Mouse (Mus musculus): ENCODE measurements around the gene Ell3. TPM values are rescaled to one million over a fixed set of nuclear protein-coding genes. Genes with fewer than 3 reads are reported as not detected.
A peak's percentile ranks its signal among the peaks of the same experiment; 100 is the strongest.

Gene Ell3
- total RNA-seq, 2 experiments from 2014 or later = not detected

DNA sequence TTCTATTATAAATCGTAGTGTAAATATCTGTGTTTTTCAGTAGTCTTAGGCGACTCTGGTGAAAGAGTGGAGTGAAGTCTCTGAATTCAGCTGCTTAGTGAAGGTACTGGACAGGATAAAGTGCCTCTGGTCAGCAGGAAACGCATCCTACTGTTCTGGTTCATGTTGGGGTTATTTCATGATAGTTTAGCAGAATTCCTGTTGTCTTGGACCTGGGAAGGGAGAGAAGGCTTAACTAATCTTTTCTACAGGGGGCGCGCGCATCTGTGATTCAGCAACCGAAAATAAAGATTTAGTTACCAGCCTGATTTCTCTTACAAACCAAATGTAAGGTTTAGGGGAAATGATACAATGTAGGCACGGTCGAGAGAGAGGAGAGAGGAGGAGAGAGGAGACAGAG, 4.1 kb upstream of the Ell3 start:
- peak; percentile 57 for DNase-seq (ENCODE audit: low spot score)

DNA sequence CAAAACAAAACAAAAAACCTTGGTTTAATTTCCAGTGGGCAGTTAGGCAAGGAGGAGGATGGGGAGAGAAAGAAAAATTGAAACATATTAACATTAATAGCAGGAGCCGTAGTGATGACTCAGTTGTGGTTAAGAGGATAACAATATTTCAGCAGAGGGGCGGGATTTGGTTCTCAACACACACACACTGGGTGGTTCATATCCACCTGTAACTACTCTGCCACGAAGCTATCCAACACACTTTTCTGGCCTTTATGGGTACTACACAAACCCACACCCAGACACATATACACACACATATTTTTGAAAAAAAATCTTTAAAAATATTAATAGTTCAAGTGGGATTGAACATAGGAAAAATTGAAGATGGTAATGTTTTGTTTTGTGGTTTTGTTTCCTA, 2.9 kb upstream of the Ell3 start:
- no peak for DNase-seq (ENCODE audit: low spot score)

DNA sequence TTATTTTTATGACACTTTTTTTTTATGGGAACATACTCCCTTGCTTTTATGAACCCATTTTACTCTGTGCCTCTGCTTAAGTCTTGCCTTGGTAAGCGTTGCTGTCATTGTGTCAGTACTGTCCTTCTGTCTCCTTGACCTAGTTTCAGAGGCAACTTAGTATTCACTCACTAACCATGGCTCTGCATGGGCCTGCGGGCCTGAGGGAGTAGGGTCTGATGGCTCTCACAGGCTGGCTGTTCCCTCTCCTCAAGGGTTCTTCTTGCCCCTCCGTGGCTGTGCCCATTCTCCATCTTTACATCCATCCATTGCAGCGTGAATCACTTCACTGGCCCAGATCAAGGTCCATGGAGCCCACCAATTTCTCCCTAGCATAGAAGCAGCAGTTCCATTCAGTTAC, 2.4 kb upstream of the Ell3 start:
- no peak for DNase-seq (ENCODE audit: low spot score)

DNA sequence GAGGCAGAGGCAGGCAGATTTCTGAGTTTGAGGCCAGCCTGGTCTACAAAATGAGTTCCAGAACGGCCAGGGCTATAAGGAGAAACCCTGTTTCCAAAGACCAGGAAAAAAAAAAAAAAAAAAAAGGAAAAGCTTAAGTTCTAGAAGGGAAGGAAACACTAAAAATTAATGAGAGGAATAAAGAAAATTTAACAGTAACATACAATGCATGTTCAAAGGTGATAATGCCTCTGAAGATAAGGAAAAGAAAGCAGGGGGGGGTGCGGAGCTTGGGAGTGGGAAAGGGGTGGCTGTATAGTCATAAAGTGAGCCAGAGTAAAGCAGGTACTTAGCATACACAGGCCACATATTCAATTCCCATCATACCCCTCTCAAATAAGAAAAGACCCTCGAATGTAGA, 1.0 kb upstream of the Ell3 start:
- no peak for DNase-seq (ENCODE audit: low spot score)

DNA sequence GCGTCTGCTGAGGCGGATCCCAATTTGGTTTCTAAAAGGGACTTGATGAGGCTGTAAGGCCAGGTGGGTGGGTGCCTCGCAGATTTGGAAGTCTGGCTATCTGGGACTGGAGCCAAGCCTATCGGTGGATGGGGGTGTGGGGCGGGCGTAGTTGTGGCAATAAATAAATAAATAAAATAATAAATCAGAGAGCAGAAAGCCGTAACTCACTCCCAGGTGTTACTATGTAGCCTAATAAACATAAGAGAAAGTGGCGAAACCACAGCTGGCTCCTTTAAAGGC, 1.1 kb downstream of the Ell3 start:
- DNase-seq (ENCODE audit: low spot score) = no peak

DNA sequence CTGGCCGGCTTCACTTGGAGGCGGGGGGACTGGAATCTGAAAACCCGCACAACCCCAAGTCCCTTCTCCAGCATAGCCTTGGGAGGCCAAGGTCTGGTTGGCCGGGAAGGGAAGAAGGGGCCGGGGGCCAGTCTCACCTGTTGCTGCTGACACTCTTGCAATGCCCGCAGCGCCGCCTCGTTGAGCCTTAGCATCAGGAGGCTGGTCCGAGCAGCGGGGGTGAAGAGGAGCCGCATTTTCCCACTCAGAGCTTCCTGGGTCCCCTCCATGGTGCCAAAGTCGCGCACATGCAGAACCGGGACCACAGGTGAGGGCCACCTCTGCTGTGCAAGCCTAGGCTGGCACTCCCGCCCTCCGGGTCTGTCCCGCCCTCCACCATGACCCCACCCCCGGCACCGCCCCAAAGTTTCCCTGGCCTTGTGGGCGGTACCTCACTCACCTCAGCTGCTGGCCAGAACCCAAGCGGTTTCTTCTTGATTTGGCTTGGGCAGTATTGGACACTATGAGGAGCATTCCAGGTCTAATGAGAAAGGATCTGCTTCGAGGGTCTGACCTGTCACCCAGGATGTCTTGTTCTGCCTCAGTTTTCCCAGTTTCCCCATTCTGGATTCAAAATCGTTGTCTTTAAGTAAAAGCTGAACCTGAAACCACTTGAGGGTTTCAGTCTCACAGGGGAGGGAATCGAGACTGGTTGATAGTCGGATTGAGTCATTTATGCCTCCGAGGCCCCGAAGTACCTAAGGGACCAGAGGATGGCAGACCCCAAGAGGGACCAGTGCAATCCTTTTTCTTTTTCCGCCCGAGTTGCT, 1.6 kb downstream of the Ell3 start:
- DNase-seq (ENCODE audit: low spot score) = peak; percentile 51

DNA sequence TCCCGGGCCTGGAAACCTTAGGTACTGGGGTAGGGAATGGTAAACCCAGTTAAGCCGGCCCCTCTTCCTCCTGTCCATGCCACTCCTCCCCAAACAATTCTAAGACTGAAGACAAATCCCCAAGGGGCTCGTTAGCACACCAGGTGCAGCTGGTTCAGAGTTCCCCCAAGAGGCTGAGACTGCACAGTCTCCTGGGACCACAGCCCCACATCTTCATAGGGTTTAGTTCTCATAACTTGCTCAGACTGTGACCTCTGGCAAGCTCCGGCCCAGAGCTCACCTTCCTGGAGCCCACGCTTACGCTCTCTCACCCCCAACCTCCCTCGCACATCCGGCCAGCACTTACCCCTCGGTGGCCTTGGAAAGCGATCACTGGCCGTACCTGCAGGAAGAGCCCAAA, 2.3 kb downstream of the Ell3 start:
- no peak for DNase-seq (ENCODE audit: low spot score)

DNA sequence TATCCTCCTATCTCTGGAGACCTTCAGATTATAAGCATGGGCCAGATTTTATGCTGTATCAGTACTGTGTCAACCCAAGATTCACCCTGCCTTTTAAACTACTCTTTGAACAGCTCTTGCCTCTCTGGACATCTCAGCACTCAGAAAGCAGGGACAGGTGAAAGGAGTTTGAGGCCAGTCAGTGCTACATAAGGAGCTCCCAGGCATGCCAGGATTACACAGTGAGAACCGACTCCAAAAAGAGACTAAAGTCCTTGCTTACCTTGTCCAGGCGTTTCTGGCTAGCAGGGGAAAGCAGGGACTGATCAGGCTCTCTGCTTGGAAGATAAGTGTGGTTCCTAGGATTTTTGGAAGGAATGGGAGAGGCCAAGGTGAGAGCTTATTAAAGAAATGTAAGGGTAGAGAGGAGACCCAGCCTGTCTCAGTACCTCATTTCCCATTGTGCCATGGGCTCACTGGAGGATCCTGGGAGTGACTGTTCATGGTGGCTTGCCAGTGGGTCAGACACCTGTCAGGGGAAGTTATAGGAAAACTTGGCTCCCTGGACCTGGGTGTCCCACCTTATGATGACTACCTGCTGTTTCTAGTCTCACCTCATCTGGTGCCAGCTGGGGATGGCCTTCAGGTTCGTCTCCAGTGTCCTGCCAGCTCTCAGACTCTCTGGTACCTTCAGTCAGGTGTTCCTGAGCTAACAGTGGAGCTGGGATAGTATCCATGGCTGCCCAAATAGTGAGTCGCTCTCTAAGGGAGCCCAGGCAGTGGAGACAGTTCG, 3.1 kb downstream of the Ell3 start:
- no peak for DNase-seq (ENCODE audit: low spot score)

DNA sequence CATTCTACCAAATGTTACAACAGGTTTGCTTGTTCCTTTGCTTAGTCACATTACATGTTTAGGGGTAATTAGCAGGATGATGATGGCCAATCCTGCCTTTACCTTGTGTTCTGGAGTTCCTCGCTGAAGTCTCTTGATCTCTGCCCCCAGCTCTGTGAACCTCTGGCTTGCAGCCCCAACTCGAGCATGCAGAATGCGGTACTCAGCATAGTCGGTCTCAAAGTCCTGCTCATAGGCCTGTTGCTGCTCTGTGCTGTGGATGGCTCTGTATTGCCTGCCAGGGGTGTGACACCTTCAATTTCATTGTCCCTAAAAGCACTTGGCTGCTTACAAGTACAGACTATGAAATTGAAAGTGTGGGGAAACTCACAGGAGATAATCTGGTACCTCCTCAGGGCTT, 4.3 kb downstream of the Ell3 start:
- DNase-seq (ENCODE audit: low spot score) = no peak

DNA sequence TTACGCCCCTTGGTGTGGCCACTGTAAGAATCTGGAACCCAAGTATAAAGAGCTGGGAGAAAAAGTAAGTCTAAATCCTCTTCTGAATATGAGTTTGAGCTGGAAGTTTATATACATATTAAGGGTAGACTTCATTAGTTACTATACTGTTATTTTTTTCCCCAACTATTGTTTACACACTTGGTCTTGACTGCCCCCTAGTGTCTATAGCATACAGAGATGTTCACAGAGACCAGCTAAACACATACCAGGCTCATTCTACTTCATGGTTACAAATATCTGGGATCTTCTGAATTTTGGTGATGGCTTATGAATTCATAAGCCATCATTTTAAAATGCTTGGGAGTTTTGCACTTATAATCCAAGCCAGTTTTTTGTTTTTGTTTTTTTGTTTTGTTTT, 9.2 kb downstream of the Ell3 start:
- DNase-seq (ENCODE audit: low spot score) = no peak

DNA sequence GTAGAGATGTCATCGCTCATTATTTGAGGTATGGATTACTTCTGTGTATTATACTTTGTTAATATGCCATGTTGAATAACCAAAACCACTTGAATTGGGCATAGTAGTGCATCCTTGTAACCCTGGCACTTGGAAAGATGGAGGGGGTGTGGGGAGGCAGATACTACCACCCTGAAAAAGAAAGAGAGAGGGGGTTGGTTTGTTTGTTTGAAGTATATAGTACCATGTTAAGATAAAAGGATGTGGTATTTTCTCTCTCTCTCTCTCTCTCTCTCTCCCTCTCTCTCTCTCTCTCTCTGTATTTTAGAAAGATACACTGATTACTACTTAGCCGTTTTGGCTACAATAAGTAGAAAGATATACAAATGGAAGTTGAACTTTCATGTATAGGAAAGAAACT, 18.2 kb downstream of the Ell3 start:
- no peak for DNase-seq (ENCODE audit: low spot score)

DNA sequence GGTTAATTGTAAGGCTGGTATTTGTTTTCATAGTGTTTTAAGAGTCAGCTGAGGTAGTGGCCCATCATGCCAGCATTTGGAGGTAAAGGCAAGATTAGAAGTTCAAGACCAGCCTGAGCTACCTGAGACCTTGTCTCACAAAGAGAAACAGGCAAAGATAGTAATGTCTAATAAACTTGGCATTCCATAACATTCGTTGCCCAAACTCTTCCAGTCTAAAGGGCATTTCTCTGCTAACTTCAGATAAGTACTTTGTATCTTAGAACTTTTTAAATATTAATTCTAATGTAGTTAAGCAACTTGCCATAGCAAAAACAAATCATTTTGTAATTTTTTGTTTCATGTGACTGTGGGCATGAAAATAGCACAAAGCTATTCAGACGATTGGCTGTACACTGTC, 20.9 kb downstream of the Ell3 start:
- DNase-seq (ENCODE audit: low spot score) = no peak

DNA sequence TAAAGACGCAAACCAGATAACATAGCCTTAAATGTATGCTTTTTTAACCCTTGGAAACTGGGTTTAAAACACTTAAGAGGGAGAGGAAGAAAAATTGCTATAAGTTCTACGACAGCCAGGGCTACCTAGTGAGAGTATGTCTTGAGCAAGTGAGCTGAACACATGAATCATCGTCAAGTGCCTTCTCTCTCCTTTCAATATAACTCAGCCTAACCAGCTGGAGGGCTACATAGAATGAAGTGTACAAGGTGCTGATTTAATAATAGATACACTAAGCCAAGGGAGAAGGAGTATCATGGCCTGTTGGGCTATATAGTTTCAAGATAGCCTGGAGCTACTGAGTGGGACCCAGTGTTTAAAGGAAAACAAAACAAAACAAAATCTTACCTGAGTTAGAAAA, 25.6 kb downstream of the Ell3 start:
- no peak for DNase-seq (ENCODE audit: low spot score)

DNA sequence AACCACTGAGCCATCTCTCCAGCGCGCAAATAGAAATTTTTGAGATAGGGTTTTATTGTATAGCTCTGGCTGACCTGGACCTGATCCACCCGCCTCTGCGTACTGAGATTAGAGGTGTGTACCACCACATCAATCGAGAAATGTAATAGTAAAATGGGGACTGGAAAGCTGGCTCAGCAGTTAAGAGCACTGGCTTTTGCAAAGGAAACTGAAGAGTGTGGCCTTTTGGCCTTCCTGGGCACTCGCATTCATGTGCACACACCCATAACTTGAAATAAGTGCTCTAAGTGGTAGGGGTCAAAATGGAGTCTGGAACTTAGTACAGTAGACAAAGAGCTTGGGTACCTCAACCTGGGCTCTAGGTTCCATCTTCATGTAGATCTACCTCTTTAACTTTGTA, 27.7 kb downstream of the Ell3 start:
- DNase-seq (ENCODE audit: low spot score) = no peak

DNA sequence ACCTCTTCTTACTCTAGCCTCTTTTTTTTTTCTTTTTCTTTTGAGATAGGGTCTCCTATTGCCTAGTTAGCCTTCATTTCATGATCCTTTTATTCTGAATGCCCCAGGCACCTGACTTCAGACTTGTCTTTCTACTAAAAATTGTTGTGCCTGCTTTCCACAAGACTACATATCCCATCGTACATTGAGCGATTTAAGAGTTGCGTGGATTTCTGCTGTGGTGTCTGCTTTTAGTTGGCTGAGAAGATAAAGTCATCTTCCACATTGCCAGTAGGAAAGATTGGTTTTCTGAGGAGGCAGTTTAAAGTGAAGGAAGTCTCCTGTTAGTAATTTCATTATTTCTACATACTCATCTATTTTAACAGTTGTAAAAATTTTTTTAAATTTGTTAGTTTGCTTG, 28.5 kb downstream of the Ell3 start:
- DNase-seq (ENCODE audit: low spot score) = no peak

DNA sequence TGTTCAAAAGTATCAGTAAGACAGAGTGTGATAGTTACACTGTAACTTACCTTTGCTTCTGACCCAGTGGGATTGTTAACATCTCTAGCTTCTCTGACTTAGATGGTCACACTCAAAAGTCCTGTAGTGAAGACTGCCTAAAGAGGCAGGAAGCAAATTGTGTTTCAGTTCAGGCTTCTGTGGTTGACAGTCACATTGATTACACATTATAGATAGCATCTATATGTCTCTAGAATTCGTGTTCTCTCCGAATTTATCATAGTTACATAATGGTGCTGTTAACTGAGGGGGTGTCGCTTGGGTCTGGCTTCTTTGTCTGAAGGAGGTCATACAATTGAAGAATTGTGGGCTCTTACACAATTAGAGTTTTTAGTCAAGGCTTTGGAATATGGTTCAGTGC, 29.0 kb downstream of the Ell3 start:
- no peak for DNase-seq (ENCODE audit: low spot score)

DNA sequence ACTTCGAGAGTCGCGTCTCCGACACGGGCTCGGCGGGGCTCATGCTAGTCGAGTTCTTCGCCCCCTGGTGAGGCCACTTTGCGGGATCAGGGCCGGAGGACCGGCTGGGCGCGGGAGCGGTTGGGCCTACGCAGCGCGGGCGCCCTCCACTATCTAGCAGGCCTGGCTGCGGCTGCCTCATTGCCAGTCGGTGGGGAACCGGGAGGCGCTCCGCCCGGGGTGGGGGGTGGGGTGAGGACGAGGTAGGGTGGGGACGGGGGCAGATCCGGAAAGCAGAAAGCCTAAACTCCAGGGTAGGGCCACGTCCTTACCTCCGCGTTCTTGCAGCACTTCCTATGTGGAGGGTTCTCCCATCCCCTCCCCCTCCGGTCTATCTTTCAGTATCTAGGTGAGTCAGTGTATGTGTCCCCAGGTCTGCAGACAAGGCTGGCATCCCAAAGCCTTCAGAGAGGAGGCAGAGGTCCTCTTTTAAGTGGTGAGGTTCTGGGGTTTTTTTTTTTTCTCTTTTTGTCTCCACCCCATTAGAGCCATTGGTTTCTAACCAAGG, 29.9 kb downstream of the Ell3 start:
- no peak for DNase-seq (ENCODE audit: low spot score)

DNA sequence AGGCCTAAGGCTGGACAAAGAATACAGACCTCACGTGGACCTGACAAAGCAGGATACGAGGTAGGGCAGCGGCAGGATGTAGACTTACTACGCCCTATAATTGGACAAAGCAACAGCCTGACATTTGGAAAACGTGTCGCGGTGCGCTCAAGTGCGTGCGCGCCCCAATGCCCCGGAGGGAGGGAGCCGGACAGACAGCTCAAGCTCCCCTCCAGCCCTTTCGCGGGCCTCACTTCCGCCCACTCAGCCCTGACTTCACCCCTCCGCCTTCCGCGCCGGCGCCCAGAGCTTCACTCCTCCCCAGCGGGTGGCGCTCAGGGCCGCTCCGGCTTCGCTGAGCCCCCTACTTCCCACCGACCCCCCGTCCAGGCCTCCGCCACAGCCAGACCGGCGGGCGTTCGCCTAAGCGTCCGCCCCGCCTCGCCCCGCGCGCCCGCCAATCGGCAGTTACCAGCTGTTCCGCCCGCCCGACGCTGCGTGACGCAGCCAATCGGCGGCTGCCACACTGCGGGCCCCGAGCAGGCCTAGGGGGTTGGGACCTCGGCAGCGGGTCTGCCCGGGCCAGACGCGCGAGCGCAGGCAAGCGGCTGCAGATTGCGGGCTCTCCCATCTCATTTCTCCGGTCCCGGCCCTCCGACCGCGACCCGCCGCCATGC, 30.6 kb downstream of the Ell3 start, which contains the start of the genes Pdia3 and Catsper2:
Gene Pdia3, plus strand, starts transcription at position 389 of the 656 bp plus-strand sequence.
Gene Catsper2, minus strand, starts transcription at position 406 of the 656 bp plus-strand sequence.
- DNase-seq (ENCODE audit: low spot score) = peak; percentile 96

DNA sequence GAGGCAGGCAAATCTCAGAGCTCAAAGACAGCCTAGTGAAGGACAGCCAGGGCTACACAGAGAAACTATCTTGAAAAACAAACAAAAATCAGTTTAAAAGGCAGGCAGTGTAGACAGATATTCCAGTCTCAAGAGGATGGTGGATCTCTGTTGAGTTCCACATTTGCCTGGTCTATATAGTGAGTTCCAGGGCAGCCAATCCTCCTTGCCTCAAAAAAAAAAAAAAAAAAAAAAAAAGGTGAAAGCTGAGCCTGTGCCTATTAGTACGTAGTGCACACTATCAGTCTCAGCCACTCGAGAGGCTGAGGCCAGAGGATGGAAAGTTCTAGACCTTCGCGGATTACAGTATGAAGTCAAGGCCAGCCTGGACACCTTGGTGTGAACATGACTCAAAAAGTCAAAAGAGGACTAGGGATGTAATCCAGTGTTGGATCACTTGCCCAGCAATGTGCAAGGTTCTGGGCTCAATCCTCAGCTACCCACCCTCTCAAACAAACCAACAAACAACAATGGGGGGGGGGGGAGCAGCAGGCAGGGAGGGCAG, 31.2 kb downstream of the Ell3 start:
- no peak for DNase-seq (ENCODE audit: low spot score)

DNA sequence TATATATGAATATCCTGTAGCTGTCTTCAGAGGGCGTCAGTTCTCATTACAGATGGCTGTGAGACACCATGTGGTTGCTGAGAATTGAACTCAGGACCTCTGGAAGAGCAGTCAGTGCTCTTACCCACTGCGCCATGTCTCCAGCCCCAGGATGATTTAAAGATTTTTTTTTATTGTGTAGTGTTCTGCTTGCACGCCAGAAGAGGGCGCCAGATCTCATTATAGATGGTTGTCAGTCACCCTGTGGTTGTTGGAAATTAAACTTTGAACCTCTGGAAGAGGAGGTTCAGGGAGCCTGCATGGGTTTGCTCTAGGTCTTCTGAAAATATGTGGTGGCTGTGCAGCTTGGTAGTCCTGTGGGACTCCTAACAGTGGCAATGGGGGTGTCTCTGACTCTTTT, 35.9 kb downstream of the Ell3 start:
- DNase-seq (ENCODE audit: low spot score) = peak; percentile 37

DNA sequence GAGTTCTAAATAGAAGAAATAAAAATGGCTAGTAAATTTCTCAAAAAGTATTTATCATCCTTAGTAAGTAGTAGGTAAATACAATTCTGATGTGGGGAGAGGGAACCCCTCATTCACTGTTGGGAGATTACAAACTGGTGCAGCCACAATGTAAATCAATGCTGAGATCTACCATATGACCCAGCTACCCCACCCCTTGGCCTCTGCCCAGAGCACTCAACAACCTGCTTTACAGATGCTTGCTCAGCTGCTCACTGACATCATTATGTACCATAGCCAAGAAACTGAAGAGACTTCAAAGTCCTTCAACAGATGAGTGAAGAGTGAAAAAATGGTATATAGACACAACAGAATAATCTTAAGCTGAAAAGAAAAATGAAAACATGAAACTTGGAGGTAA, 40.8 kb downstream of the Ell3 start:
- no peak for DNase-seq (ENCODE audit: low spot score)

DNA sequence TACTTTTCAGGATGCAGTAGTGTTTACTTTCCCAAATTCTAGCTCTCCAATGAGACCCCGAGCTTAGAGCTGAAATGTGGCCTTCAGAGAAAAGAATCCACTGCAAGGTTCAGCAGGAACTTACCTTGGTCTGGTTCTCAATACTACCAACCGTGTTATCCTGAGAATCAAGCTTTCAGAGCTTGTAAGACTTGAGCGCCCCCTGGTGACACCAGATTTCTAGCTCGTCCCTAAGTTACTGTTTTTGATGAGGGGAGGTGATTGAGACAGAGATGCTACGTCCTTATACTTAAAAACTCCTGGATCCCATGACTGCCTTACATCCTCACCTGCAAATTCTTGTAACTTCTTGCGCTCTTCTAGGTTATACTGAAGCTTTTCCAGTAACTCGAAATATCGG, 47.5 kb downstream of the Ell3 start:
- peak; percentile 70 for DNase-seq (ENCODE audit: low spot score)

Data from gastrocnemius, adult 18-20 months (tissue).